Mouse (Mus musculus) forebrain, embryonic 15.5 days (tissue): ENCODE measurements at regions not wholly inside any gene's neighbourhood (a gene's known extent, or its start where the extent isn't known, plus 50 kb on each side); places are given as distances from the start of the nearest gene placed in this dataset.

ENCODE experiments used
- ATAC-seq: fragments of 200-750 bp; cut with Nextera tagmentation; replicated peaks from 2 replicates; pipeline ENCODE4 v1.8.0; 2017; ENCODE audit warnings: mild to moderate bottlenecking, moderate TSS enrichment, moderate library complexity
- H3K27ac ChIP-seq: fragments of 300-500 bp; sonication (generic); replicated peaks from 2 replicates; pipeline ENCODE4 v1.5.1; 2015; ENCODE audit warnings: mild to moderate bottlenecking, inconsistent platforms
- H3K27me3 ChIP-seq: fragments of 300-500 bp; sonication (generic); 2 replicates; pipeline ENCODE4 v1.6.1; 2015; ENCODE audit warnings: inconsistent platforms
- H3K36me3 ChIP-seq: fragments of 300-500 bp; sonication (generic); 2 replicates; pipeline ENCODE4 v1.6.1; 2015; ENCODE audit warnings: mild to moderate bottlenecking, inconsistent platforms
- H3K4me1 ChIP-seq: fragments of 300-500 bp; sonication (generic); 2 replicates; pipeline ENCODE4 v1.6.1; 2015; ENCODE audit warnings: inconsistent platforms
- H3K4me2 ChIP-seq: fragments of 300-500 bp; sonication (generic); replicated peaks from 2 replicates; pipeline ENCODE4 v1.6.1; 2015; ENCODE audit warnings: mild to moderate bottlenecking, inconsistent platforms
- H3K4me3 ChIP-seq: fragments of 300-500 bp; sonication (generic); 2 replicates; pipeline ENCODE4 v1.5.1; 2015; ENCODE audit warnings: mild to moderate bottlenecking, inconsistent platforms
- H3K9ac ChIP-seq: fragments of 300-500 bp; sonication (generic); replicated peaks from 2 replicates; pipeline ENCODE4 v1.6.1; 2015; ENCODE audit warnings: mild to moderate bottlenecking, inconsistent platforms
- H3K9me3 ChIP-seq: fragments of 300-500 bp; sonication (generic); 2 replicates; pipeline ENCODE4 v1.6.1; 2016; ENCODE audit warnings: inconsistent platforms
- WGBS: fragments of 180-500 bp; shearing (Covaris S2); methylation state at CpG from one replicate; pipeline ENCODE4 v1.1.7; 2015; ENCODE audit warnings: mixed read lengths; 5-methylcytosine and 5-hydroxymethylcytosine counted together

GRCm38 (mm10) chr1:28677700-28678099 is 102.4 kb downstream of the Gm597 start:
- H3K36me3 ChIP-seq: no peaks in the 10 kb centered on the region
- no peaks in the 10 kb centered on the region for H3K4me1 ChIP-seq
- no peak overlapping the region for H3K4me2 ChIP-seq
- WGBS: 19% methylated on average over 2 of the region's 2 CpGs
- H3K9me3 ChIP-seq: no peaks in the 10 kb centered on the region
- no peak overlapping the region for H3K4me3 ChIP-seq
- H3K9ac ChIP-seq: no peak overlapping the region
- H3K27ac ChIP-seq: no peak overlapping the region
- no peaks in the 10 kb centered on the region for H3K27me3 ChIP-seq
- ATAC-seq: peak; percentile 80

GRCm38 (mm10) chr1:28675336-28675735 is 104.7 kb downstream of the Gm597 start:
- no peaks in the 10 kb centered on the region for H3K9me3 ChIP-seq
- H3K4me2 ChIP-seq: no peak overlapping the region
- H3K4me1 ChIP-seq: no peaks in the 10 kb centered on the region
- no peak overlapping the region for H3K9ac ChIP-seq
- H3K4me3 ChIP-seq: no peak overlapping the region
- H3K27ac ChIP-seq: no peak overlapping the region
- H3K27me3 ChIP-seq: no peaks in the 10 kb centered on the region
- H3K36me3 ChIP-seq: no peaks in the 10 kb centered on the region
- ATAC-seq: no peak
- 67% methylated on average over 1 of the region's 1 CpGs for WGBS

GRCm38 (mm10) chr1:28640818-28641217 is 139.2 kb downstream of the Gm597 start:
- H3K36me3 ChIP-seq: no peaks in the 10 kb centered on the region
- H3K4me1 ChIP-seq: peaks cover 5% of the 10 kb centered on the region
- H3K4me3 ChIP-seq: no peak overlapping the region
- peak; percentile 89 for ATAC-seq
- 25% methylated on average over 4 of the region's 4 CpGs for WGBS
- H3K4me2 ChIP-seq: no peak overlapping the region
- H3K9me3 ChIP-seq: no peaks in the 10 kb centered on the region
- H3K27me3 ChIP-seq: no peaks in the 10 kb centered on the region
- no peak overlapping the region for H3K9ac ChIP-seq
- H3K27ac ChIP-seq: no peak overlapping the region

- ATAC-seq: no peak
- Histone ChIP-seq H3K27ac (no peak overlapping the region), H3K9me3 (no peaks in the 10 kb centered on the region), H3K36me3 (no peaks in the 10 kb centered on the region), H3K27me3 (no peaks in the 10 kb centered on the region), H3K4me2 (no peak overlapping the region), H3K4me1 (no peaks in the 10 kb centered on the region), H3K4me3 (no peak overlapping the region), H3K9ac (no peak overlapping the region)
- 87% methylated on average over 9 of the region's 9 CpGs for WGBS
Observed at GRCm38 (mm10) chr1:28622745-28623144, 157.3 kb downstream of the Gm597 start.

- WGBS: 66% methylated on average over 1 of the region's 1 CpGs
- no peak for ATAC-seq
- Histone ChIP-seq H3K4me2 (no peak overlapping the region), H3K4me3 (no peak overlapping the region), H3K27me3 (no peaks in the 10 kb centered on the region), H3K9me3 (no peaks in the 10 kb centered on the region), H3K9ac (no peak overlapping the region), H3K36me3 (no peaks in the 10 kb centered on the region), H3K4me1 (no peaks in the 10 kb centered on the region), H3K27ac (no peak overlapping the region)
Observed at GRCm38 (mm10) chr1:28602383-28602782, 177.7 kb downstream of the Gm597 start.

- H3K4me1 ChIP-seq: no peaks in the 10 kb centered on the region
- WGBS: 92% methylated on average over 11 of the region's 11 CpGs
- no peak for ATAC-seq
- H3K9me3 ChIP-seq: no peaks in the 10 kb centered on the region
- no peaks in the 10 kb centered on the region for H3K27me3 ChIP-seq
- no peak overlapping the region for H3K4me2 ChIP-seq
- H3K36me3 ChIP-seq: no peaks in the 10 kb centered on the region
- H3K4me3 ChIP-seq: no peak overlapping the region
- no peak overlapping the region for H3K27ac ChIP-seq
- no peak overlapping the region for H3K9ac ChIP-seq
Observed at GRCm38 (mm10) chr1:28565383-28566154, 214.5 kb downstream of the Gm597 start.

- no peak for ATAC-seq
- no peak overlapping the region for H3K27ac ChIP-seq
- WGBS: 86% methylated on average over 3 of the region's 3 CpGs
Observed at GRCm38 (mm10) chr1:28563894-28564293, 216.2 kb downstream of the Gm597 start.

More at GRCm38 (mm10) chr1:28563894-28564293, 216.2 kb downstream of the Gm597 start:
- Histone ChIP-seq H3K9ac (no peak overlapping the region), H3K4me2 (no peak overlapping the region), H3K4me1 (no peaks in the 10 kb centered on the region), H3K4me3 (no peak overlapping the region), H3K36me3 (no peaks in the 10 kb centered on the region), H3K27me3 (no peaks in the 10 kb centered on the region), H3K9me3 (no peaks in the 10 kb centered on the region)
